Mouse (Mus musculus) erythroblast, embryonic 14.5 days (primary cell): ENCODE measurements around the gene Fut1. TPM values are rescaled to one million over a fixed set of nuclear protein-coding genes. Genes with fewer than 3 reads are reported as not detected.

Experiments
- H3K27me3 ChIP-seq: 2 replicates; pipeline ENCODE4 v1.6.1; 2012; ENCODE audit warnings: inconsistent platforms; ENCODE audit not compliant: control insufficient read depth
- H3K36me3 ChIP-seq: 2 replicates; pipeline ENCODE4 v1.6.1; 2012; ENCODE audit warnings: mild to moderate bottlenecking, inconsistent platforms; ENCODE audit not compliant: control insufficient read depth
- H3K4me1 ChIP-seq: 2 replicates; pipeline ENCODE4 v1.6.1; 2012; ENCODE audit warnings: inconsistent platforms; ENCODE audit not compliant: control insufficient read depth
- H3K4me3 ChIP-seq: replicated peaks from 2 replicates; pipeline ENCODE3; 2012; ENCODE audit warnings: moderate library complexity, mild to moderate bottlenecking, inconsistent platforms
- H3K9me3 ChIP-seq: 2 replicates; pipeline ENCODE4 v1.6.1; 2012; ENCODE audit warnings: low read length, inconsistent platforms, mixed read lengths; ENCODE audit not compliant: control insufficient read depth
- GATA1 ChIP-seq: IDR thresholded peaks from 2 replicates; pipeline ENCODE4 v1.6.1; 2012; ENCODE audit warnings: low read length, inconsistent platforms, mixed read lengths
- TAL1 ChIP-seq: IDR thresholded peaks from 3 replicates; pipeline ENCODE4 v1.6.1; 2012; ENCODE audit warnings: low read length, inconsistent platforms, mixed read lengths
- polyA plus RNA-seq: library from polyadenylated mRNA; stranded (reverse); fragments of >175 nt; gene quantifications from 2 replicates; pipeline ENCODE4 v1.2.3, GENCODE M21; 2012

Gene Fut1
- polyA plus RNA-seq, 1 experiment = not detected

- no peak overlapping the region for H3K4me3 ChIP-seq
- peaks cover 9% of the 10 kb centered on the region for H3K27me3 ChIP-seq
- no peaks in the 10 kb centered on the region for H3K4me1 ChIP-seq
- H3K36me3 ChIP-seq = no peaks in the 10 kb centered on the region
- TF ChIP-seq GATA1 (no peak), TAL1 (no peak)
- 0 out of 2 replicates have a peak, but pooled peaks cover 2% of the 10 kb centered on the region for H3K9me3 ChIP-seq
Measured at GRCm38 (mm10) chr7:45635711-45636688, 18.9 kb downstream of the Fut1 start.

- TF ChIP-seq GATA1 (no peak), TAL1 (no peak)
- H3K36me3 ChIP-seq = no peaks in the 10 kb centered on the region
- peaks cover 8% of the 10 kb centered on the region; the same call in 1 of the 2 replicates for H3K27me3 ChIP-seq
- no peaks in the 10 kb centered on the region; the same call in 1 of the 2 replicates for H3K4me1 ChIP-seq
- H3K9me3 ChIP-seq = 0 out of 2 replicates have a peak, but pooled peaks cover 2% of the 10 kb centered on the region
- H3K4me3 ChIP-seq = no peak overlapping the region
Measured at GRCm38 (mm10) chr7:45637710-45638109, 20.6 kb downstream of the Fut1 start.

GRCm38 (mm10) chr7:45638623-45639401 lies 21.7 kb downstream of the Fut1 start:
- TF ChIP-seq GATA1 (no peak), TAL1 (no peak)
- Histone ChIP-seq H3K4me3 (no peak overlapping the region), H3K27me3 (peaks cover 14% of the 10 kb centered on the region), H3K36me3 (no peaks in the 10 kb centered on the region), H3K9me3 (0 out of 2 replicates have a peak, but pooled peaks cover 2% of the 10 kb centered on the region), H3K4me1 (peaks cover 11% of the 10 kb centered on the region)

- TF ChIP-seq TAL1 (no peak), GATA1 (no peak)
- H3K9me3 ChIP-seq = 0 out of 2 replicates have a peak, but pooled peaks cover 2% of the 10 kb centered on the region
- peaks cover 16% of the 10 kb centered on the region for H3K4me1 ChIP-seq
- peaks cover 22% of the 10 kb centered on the region for H3K27me3 ChIP-seq
- H3K36me3 ChIP-seq = no peaks in the 10 kb centered on the region
- no peak within 1 kb of the TSS for H3K4me3 ChIP-seq
Measured at GRCm38 (mm10) chr7:45639561-45640027, 22.5 kb downstream of the Fut1 start, which contains the start of gene Mamstr. Mamstr (plus strand) TSS chr7:45639977.

GRCm38 (mm10) chr7:45640191-45640957 lies 23.3 kb downstream of the Fut1 start:
- H3K27me3 ChIP-seq = peaks cover 25% of the 10 kb centered on the region
- no peaks in the 10 kb centered on the region for H3K9me3 ChIP-seq
- TF ChIP-seq TAL1 (no peak), GATA1 (no peak)
- peaks cover 16% of the 10 kb centered on the region for H3K4me1 ChIP-seq
- no peak overlapping the region for H3K4me3 ChIP-seq
- no peaks in the 10 kb centered on the region for H3K36me3 ChIP-seq

- Histone ChIP-seq H3K9me3 (no peaks in the 10 kb centered on the region), H3K4me1 (peaks cover 16% of the 10 kb centered on the region), H3K36me3 (no peaks in the 10 kb centered on the region), H3K4me3 (no peak overlapping the region), H3K27me3 (peaks cover 25% of the 10 kb centered on the region)
- no peak for TF ChIP-seq TAL1
- TF ChIP-seq GATA1 = no peak
Measured at GRCm38 (mm10) chr7:45641391-45642040, 24.4 kb downstream of the Fut1 start.

GRCm38 (mm10) chr7:45642083-45642482 lies 25.0 kb downstream of the Fut1 start:
- Histone ChIP-seq H3K9me3 (no peaks in the 10 kb centered on the region), H3K4me3 (no peak overlapping the region), H3K36me3 (no peaks in the 10 kb centered on the region), H3K27me3 (peaks cover 25% of the 10 kb centered on the region), H3K4me1 (peaks cover 16% of the 10 kb centered on the region)
- TF ChIP-seq TAL1 (no peak), GATA1 (no peak)
